Mouse (Mus musculus) kidney, embryonic 14.5 days (tissue): ENCODE data around the gene Itgad. TPM values are rescaled to one million over a fixed set of nuclear protein-coding genes. Genes with fewer than 3 reads are reported as not detected.
"Not testable (repeated sequence)": the region's sequence is repeated elsewhere in the genome, so short reads cannot be mapped to it uniquely, and the experiment has no call there.

Source experiments
- ATAC-seq: fragments of 200-750 bp; cut with Nextera tagmentation; 2 replicates; pipeline ENCODE4 v1.8.0; 2017; ENCODE audit warnings: moderate number of reproducible peaks, mild to moderate bottlenecking, moderate TSS enrichment, moderate library complexity; ENCODE audit not compliant: low FRiP score, low TSS enrichment
- H3K27ac ChIP-seq: fragments of 300-500 bp; sonication (generic); 2 replicates; pipeline ENCODE4 v1.5.1; 2014; ENCODE audit warnings: low read depth, mild to moderate bottlenecking, low read length, moderate library complexity, mixed read lengths
- H3K27me3 ChIP-seq: fragments of 300-500 bp; sonication (generic); 2 replicates; pipeline ENCODE4 v1.6.1; 2014; ENCODE audit warnings: mild to moderate bottlenecking, low read length; ENCODE audit not compliant: control insufficient read depth, insufficient read depth
- H3K36me3 ChIP-seq: fragments of 300-500 bp; sonication (generic); 2 replicates; pipeline ENCODE4 v1.6.1; 2014; ENCODE audit warnings: low read length, mixed read lengths; ENCODE audit not compliant: control insufficient read depth, insufficient read depth
- H3K4me1 ChIP-seq: fragments of 300-500 bp; sonication (generic); 2 replicates; pipeline ENCODE4 v1.6.1; 2014; ENCODE audit warnings: low read length, mixed read lengths; ENCODE audit not compliant: control insufficient read depth, insufficient read depth
- H3K4me2 ChIP-seq: fragments of 300-500 bp; sonication (generic); replicated peaks from 2 replicates; pipeline ENCODE4 v1.6.1; 2014; ENCODE audit warnings: low read depth, mild to moderate bottlenecking, low read length
- H3K4me3 ChIP-seq: fragments of 300-500 bp; sonication (generic); 2 replicates; pipeline ENCODE4 v1.5.1; 2014; ENCODE audit warnings: mild to moderate bottlenecking, low read length
- H3K9ac ChIP-seq: fragments of 300-500 bp; sonication (generic); 2 replicates; pipeline ENCODE4 v1.6.1; 2014; ENCODE audit warnings: low read depth, mild to moderate bottlenecking, low read length, moderate library complexity
- H3K9me3 ChIP-seq: fragments of 300-500 bp; sonication (generic); 2 replicates; pipeline ENCODE4 v1.6.1; 2016; ENCODE audit warnings: low read length; ENCODE audit not compliant: control insufficient read depth
- WGBS: fragments of 180-500 bp; shearing (Covaris S2); extraction: QIAGEN DNeasy Blood & Tissue Kit; methylation state at CpG from one replicate; pipeline ENCODE4 v1.1.7; 2014; 5-methylcytosine and 5-hydroxymethylcytosine counted together
- polyA plus RNA-seq: library from polyadenylated mRNA; unstranded; fragments of >200 nt; fragmentation: Nextera tagmentation; extraction: Ambion mirVana; gene quantifications from 2 replicates; pipeline ENCODE4 v1.2.1, GENCODE M21; 2014

Itgad gene
- polyA plus RNA-seq, 1 experiment from 2014 or later, result not detected

DNA sequence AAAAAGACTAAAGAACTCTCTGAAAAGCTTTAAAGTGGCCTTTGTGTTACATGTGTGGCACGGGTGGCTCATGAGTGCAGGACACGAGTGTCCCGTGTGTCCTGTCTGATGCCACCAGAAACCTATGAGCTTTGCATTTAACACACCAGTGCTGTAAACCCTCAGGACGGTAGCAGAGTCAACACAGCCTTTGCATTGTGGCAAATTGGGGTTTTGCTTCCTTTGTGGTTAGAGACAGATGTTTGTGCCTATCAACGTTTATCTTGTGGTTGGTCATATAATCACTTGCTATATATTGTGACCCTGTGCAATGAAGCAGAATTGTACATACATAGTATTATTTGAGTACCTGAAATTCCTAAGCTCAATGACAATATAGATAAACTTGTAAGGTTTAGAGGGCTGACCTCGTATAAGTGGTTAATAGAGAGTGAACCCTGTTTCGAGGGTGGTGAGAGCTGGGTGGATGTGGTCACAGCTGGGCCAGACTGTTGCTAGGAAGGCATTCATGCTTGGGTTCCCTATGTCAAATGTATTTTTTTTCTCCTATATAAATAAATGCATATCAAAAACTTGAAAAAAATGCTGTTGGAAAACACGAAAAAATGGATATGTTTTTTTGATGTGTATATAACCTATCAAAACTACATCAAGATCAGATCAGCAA, 4.6 kb downstream of the Itgad start:
- ATAC-seq, H3K27me3 ChIP-seq: not testable (repeated sequence)

DNA sequence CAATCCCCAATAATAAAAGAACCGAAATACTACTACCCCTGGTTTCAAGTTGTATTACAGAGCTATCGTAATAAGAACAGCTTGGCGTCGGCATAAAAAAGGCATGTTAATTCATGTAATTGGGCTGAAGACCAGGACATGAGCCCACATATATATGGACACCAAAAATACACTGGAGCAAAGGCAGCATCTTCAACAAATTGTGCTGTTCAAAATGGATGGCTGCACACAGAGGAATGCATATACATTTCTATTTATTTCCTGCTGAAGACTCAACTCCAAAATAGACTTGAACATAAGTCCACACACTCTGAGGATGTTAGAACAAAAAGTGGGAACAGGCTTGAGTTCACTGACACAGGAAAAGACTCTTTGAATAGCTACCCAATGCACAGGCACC, 9.8 kb downstream of the Itgad start:
- Histone ChIP-seq H3K4me2 (no peak overlapping the region), H3K36me3 (no peaks in the 10 kb centered on the region), H3K27me3 (no peaks in the 10 kb centered on the region), H3K9me3 (no peaks in the 10 kb centered on the region), H3K27ac (no peak overlapping the region), H3K9ac (no peak overlapping the region), H3K4me3 (no peak overlapping the region), H3K4me1 (no peaks in the 10 kb centered on the region)
- ATAC-seq, result no peak
- 97% methylated on average over 4 of the region's 4 CpGs for WGBS

More for the DNA sequence above, 4.6 kb downstream of the Itgad start:
- not testable (repeated sequence) for H3K9me3 ChIP-seq, H3K9ac ChIP-seq, H3K4me3 ChIP-seq, H3K36me3 ChIP-seq, H3K4me2 ChIP-seq, H3K4me1 ChIP-seq, H3K27ac ChIP-seq
- 74% methylated on average over 8 of the region's 8 CpGs for WGBS

DNA sequence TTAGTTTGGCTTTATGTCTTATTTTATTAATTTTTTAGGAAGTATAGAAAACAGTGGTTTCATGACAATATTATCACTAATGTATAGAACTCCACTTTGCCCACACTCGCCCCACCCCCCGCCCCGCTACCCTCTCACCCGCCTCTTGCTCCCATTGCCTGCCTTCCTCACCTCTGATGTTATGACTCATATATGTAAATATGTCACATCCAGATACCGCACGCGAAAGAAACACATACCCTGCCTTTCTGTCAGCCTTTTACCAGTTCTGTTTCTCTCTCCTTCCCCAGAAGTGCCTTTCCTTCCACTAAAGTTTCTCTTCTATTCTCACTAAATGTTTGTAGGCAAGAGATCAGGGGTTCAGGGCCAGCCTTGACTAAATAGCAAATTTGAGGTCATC, 12.2 kb downstream of the Itgad start:
- Histone ChIP-seq H3K4me3 (no peak overlapping the region), H3K36me3 (no peaks in the 10 kb centered on the region), H3K27ac (no peak overlapping the region), H3K9ac (no peak overlapping the region), H3K27me3 (no peaks in the 10 kb centered on the region), H3K9me3 (no peaks in the 10 kb centered on the region), H3K4me2 (no peak overlapping the region), H3K4me1 (no peaks in the 10 kb centered on the region)
- no peak for ATAC-seq
- 84% methylated on average over 7 of the region's 7 CpGs for WGBS

DNA sequence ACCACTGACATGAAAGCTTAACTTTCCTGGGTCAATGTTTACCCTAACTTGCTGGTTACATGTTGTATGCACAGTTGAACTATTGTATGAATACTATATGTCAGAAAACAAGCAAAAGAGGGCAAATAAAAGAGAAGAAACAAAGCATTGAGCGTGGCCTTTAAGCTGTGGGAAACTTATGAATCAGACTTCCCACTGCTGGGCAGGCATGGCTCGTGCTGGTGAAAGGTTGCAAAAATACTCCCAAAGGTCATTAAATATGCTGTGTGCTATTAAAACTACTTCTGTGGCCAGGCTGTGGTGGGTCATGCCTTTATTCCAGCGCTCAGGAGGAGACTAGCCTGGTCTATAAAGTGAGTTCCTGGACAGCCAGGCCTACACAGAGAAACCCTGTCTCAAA, 15.8 kb downstream of the Itgad start:
- no peak overlapping the region for H3K27ac ChIP-seq
- no peak overlapping the region for H3K4me3 ChIP-seq
- no peaks in the 10 kb centered on the region for H3K27me3 ChIP-seq
- no peaks in the 10 kb centered on the region for H3K36me3 ChIP-seq
- H3K4me2 ChIP-seq, result no peak overlapping the region
- WGBS, result 78% methylated on average over 3 of the region's 3 CpGs
- no peak for ATAC-seq
- no peaks in the 10 kb centered on the region for H3K9me3 ChIP-seq
- H3K4me1 ChIP-seq, result no peaks in the 10 kb centered on the region
- no peak overlapping the region for H3K9ac ChIP-seq

DNA sequence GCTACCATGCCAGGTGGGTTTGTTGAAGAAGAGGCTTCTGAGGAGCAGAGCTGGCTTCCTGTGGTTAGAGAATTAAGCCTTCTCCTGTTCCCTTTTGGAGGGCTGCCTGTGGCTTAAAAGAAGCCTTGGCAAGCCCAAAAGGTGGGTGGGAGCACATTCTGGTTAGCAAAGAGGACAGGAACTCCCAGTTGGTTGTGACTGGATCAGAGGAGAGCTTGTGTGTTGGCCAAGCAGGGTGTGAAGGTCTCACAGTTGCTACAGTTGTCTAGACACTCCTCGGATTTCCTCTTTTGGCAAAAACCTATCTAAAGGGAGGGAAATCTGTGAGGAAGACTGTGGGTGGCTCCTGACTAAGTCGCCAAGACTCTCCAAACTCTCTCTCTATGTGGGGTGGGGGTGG, 24.2 kb downstream of the Itgad start:
- 69% methylated on average over 2 of the region's 2 CpGs for WGBS
- Histone ChIP-seq H3K27ac (no peak overlapping the region), H3K27me3 (no peaks in the 10 kb centered on the region), H3K9me3 (no peaks in the 10 kb centered on the region), H3K9ac (no peak overlapping the region), H3K4me3 (no peak overlapping the region), H3K4me1 (no peaks in the 10 kb centered on the region), H3K36me3 (no peaks in the 10 kb centered on the region), H3K4me2 (no peak overlapping the region)
- ATAC-seq, result no peak

DNA sequence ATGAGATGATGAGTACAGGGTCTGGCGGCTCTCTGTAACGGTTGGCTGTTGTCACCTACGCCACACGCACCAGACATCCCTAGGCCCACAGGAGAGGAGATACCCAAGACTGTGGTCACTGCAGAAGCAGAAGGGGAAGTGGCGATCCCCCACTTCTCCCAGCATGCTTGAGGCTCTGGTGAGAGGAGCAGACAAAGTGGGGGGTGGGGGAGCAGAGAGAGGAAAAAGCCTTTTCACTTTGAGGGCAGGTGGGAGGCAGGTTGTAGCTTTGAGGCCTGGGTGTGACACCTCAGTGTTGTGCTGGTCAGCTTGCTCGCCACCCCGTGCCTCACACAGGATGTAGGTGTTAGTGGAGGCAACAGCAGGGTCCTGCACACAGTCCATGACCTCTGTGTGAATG, 25.9 kb downstream of the Itgad start:
- no peak overlapping the region for H3K4me3 ChIP-seq
- no peak overlapping the region for H3K27ac ChIP-seq
- H3K9ac ChIP-seq, result no peak overlapping the region
- H3K9me3 ChIP-seq, result no peaks in the 10 kb centered on the region
- H3K4me1 ChIP-seq, result no peaks in the 10 kb centered on the region
- no peaks in the 10 kb centered on the region for H3K36me3 ChIP-seq
- no peaks in the 10 kb centered on the region for H3K27me3 ChIP-seq
- ATAC-seq, result no peak
- no peak overlapping the region for H3K4me2 ChIP-seq
- WGBS, result 70% methylated on average over 7 of the region's 7 CpGs

DNA sequence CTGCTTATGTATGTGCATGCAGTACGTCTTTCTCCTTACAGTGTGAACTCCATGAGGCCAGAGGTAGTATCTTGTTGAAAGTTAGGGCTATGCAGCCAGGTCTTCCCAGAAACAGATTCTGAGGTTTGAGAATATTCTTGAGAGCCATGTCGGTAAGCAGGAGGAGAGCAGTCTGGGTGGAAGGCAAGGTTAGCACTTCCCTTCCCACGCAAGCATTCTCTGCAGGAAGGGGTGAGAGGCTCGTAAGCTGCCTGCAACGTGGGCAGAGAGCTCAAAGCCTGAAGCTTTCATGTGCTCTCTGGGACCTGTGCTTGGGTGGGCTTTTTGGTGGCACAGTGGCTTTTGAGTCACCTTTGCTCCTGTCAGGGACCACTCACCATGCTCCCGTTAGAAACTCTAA, 26.4 kb downstream of the Itgad start:
- WGBS, result 71% methylated on average over 6 of the region's 6 CpGs
- Histone ChIP-seq H3K4me1 (no peaks in the 10 kb centered on the region), H3K4me2 (no peak overlapping the region), H3K27me3 (no peaks in the 10 kb centered on the region), H3K4me3 (no peak overlapping the region), H3K9ac (no peak overlapping the region), H3K36me3 (no peaks in the 10 kb centered on the region), H3K9me3 (no peaks in the 10 kb centered on the region), H3K27ac (no peak overlapping the region)
- no peak for ATAC-seq

DNA sequence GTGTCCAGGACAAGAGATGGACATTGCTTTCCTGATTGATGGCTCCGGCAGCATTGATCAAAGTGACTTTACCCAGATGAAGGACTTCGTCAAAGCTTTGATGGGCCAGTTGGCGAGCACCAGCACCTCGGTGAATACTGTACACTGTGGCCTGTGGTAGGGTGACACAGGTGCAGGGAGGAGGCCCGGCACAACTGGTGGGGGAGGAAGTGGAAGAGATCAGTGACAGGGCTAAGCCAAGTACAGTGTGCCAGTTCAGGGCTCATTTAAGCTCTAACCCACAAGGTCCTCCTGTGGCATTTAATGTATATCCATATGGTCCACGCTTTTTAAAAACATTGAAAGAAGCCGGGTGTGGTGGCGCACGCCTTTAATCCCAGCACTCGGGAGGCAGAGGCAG, 27.5 kb downstream of the Itgad start:
- Histone ChIP-seq H3K4me1 (no peaks in the 10 kb centered on the region), H3K9ac (no peak overlapping the region), H3K4me2 (no peak overlapping the region), H3K27ac (no peak overlapping the region), H3K36me3 (no peaks in the 10 kb centered on the region), H3K4me3 (no peak overlapping the region), H3K27me3 (no peaks in the 10 kb centered on the region), H3K9me3 (no peaks in the 10 kb centered on the region)
- WGBS, result 84% methylated on average over 10 of the region's 10 CpGs
- no peak for ATAC-seq

DNA sequence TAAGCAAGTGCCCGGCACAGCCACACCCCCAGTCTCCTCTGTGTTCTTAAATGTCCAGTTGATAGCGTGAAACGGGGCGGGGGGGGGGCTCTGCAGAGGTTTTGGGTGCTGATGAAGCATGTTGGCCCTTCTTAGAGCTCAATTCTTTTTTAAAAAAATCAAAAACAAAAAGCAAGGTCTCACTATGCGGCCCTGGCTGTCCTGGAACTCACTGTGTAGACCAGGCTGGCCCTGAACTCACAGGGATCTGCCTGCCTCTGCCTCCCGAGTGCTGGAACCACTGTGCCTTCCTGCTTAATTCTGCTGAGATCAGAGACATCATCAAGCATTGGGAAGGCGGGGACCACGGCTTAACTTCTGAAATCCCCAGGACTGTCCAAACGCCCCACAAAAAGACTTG, 47.4 kb downstream of the Itgad start:
- 88% methylated on average over 9 of the region's 9 CpGs for WGBS

More for the DNA sequence above, 47.4 kb downstream of the Itgad start:
- no peak overlapping the region for H3K4me2 ChIP-seq
- no peaks in the 10 kb centered on the region for H3K36me3 ChIP-seq
- no peaks in the 10 kb centered on the region for H3K27me3 ChIP-seq
- H3K9ac ChIP-seq, result no peak overlapping the region
- no peak for ATAC-seq
- no peak overlapping the region for H3K27ac ChIP-seq
- H3K9me3 ChIP-seq, result no peaks in the 10 kb centered on the region
- H3K4me3 ChIP-seq, result no peak overlapping the region
- no peaks in the 10 kb centered on the region for H3K4me1 ChIP-seq
